Mouse (Mus musculus) testis, adult 2 months (tissue): ENCODE data around the gene Dgke.

Experiments
- CTCF ChIP-seq: fragments of 200-500 bp; IDR thresholded peaks from 2 replicates; pipeline ENCODE4 v1.5.1; 2012; ENCODE audit warnings: low read depth, mild to moderate bottlenecking, inconsistent platforms, low read length, moderate library complexity; ENCODE audit not compliant: control insufficient read depth, insufficient read depth, insufficient replicate concordance
- POLR2A ChIP-seq: fragments of 200-500 bp; IDR thresholded peaks from 2 replicates; pipeline ENCODE4 v1.6.1; 2012; ENCODE audit warnings: low read depth, mild to moderate bottlenecking, inconsistent platforms, low read length, moderate library complexity; ENCODE audit not compliant: control insufficient read depth

DNA sequence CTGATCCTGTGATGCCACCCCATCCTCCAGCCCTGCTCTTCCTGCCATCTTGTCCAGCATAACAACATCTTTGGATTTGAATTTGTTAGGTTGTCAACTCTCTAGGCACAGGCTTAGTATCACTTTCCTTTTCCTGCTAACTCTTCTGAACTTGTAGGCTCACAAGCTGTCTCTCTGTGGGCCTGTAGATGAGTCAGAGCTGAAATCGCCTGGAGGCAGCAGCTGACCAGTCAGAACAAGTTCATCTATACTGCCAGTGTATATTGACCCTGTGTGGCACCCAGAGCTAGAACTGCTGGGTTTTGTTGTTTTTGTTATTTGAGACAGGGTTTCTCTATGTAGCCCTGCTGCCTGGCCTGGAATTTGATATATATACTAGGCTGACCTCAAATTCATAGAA, 35.5 kb downstream of the Dgke start:
- no peak for TF ChIP-seq CTCF
- TF ChIP-seq POLR2A = no peak
